Mouse (Mus musculus): ENCODE data around the gene Srpk2. TPM values are rescaled to one million over a fixed set of nuclear protein-coding genes. Genes with fewer than 3 reads are reported as not detected.
"Not testable (repeated sequence)": the region's sequence is repeated elsewhere in the genome, so short reads cannot be mapped to it uniquely, and the experiment has no call there.

Gene Srpk2
- polyA plus RNA-seq, 1 experiment, result 0.91 TPM

GRCm38 (mm10) chr5:23562278-23563060, 121.9 kb downstream of the Srpk2 start:
- Histone ChIP-seq H3K4me3 (ENCODE audit: low read depth, low read length) (no peak overlapping the region), H3K4me1 (ENCODE audit: control insufficient read depth, insufficient read depth, insufficient read length, low read length) (0 out of 2 replicates have a peak, but pooled peaks cover 2% of the 10 kb centered on the region), H3K36me3 (ENCODE audit: control insufficient read depth, insufficient read depth, low read length) (peaks cover 4% of the 10 kb centered on the region; the same call in 1 of the 2 replicates), H3K27me3 (ENCODE audit: control insufficient read depth, insufficient read depth, low read length) (no peaks in the 10 kb centered on the region), H3K27ac (ENCODE audit: insufficient read depth, low read depth, low read length) (no peak overlapping the region)
- 29% methylated on average over 4 of the region's 4 CpGs for WGBS
- no peak for TF ChIP-seq CTCF (IDR thresholded peaks at IDR 0.05; ENCODE audit: extremely low read depth, insufficient read length, insufficient replicate concordance, low read depth, low read length)
- no peak for TF ChIP-seq POLR2A (IDR thresholded peaks at IDR 0.05; ENCODE audit: low read depth, low read length)

DNA sequence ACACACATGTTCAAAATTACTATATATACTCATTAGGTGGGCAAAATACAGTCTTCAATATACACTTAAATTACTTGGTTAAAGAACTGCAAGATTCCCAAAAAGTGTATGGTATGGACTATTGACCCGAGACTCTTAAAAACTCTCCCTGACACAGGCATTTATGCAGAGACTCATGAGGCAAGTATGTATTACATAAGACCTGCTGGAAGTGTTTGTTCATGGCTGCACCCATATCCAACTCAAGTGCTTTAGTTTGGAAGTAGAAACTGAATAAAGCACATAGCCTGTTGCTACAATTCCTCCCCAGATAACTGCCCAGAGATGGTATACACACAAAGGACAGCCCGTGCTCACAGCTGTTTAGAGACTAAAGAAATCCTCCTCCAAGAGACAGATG, 123.2 kb downstream of the Srpk2 start:
- no peak overlapping the region for H3K27ac ChIP-seq (ENCODE audit: insufficient read depth, low read depth, low read length)
- TF ChIP-seq CTCF (IDR thresholded peaks at IDR 0.05; ENCODE audit: extremely low read depth, insufficient read length, insufficient replicate concordance, low read depth, low read length) (no peak), POLR2A (IDR thresholded peaks at IDR 0.05; ENCODE audit: low read depth, low read length) (no peak)
- peaks cover 4% of the 10 kb centered on the region; the same call in 1 of the 2 replicates for H3K36me3 ChIP-seq (ENCODE audit: control insufficient read depth, insufficient read depth, low read length)
- WGBS, result 89% methylated on average over 2 of the region's 2 CpGs
- no peak overlapping the region for H3K4me3 ChIP-seq (ENCODE audit: low read depth, low read length)
- 0 out of 2 replicates have a peak, but pooled peaks cover 2% of the 10 kb centered on the region for H3K4me1 ChIP-seq (ENCODE audit: control insufficient read depth, insufficient read depth, insufficient read length, low read length)
- H3K27me3 ChIP-seq (ENCODE audit: control insufficient read depth, insufficient read depth, low read length), result no peaks in the 10 kb centered on the region

DNA sequence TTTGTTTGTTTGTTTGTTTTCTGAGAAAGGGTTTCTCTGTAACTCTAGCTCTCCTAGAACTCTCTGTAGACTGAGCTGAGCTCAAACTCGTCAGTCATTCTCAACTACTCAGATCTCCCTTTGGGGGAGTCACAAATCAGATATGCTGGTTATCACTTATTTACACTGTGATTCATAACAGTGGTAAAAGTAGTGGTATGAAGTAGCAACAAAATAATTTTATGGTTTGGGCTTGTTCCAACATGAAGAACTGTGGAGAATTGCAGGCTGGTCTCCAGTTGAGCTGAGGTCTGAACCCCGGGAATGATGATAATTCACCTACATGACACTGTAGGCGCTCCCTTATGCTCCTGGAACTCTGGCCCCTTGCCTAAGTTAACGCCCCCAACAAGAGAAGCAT, 124.2 kb downstream of the Srpk2 start:
- WGBS, result 65% methylated on average over 4 of the region's 4 CpGs
- Histone ChIP-seq H3K4me1 (ENCODE audit: control insufficient read depth, insufficient read depth, insufficient read length, low read length) (0 out of 2 replicates have a peak, but pooled peaks cover 2% of the 10 kb centered on the region), H3K36me3 (ENCODE audit: control insufficient read depth, insufficient read depth, low read length) (peaks cover 4% of the 10 kb centered on the region), H3K4me3 (ENCODE audit: low read depth, low read length) (no peak overlapping the region), H3K27ac (ENCODE audit: insufficient read depth, low read depth, low read length) (no peak overlapping the region), H3K27me3 (ENCODE audit: control insufficient read depth, insufficient read depth, low read length) (no peaks in the 10 kb centered on the region)
- TF ChIP-seq POLR2A (IDR thresholded peaks at IDR 0.05; ENCODE audit: low read depth, low read length) (no peak), CTCF (IDR thresholded peaks at IDR 0.05; ENCODE audit: extremely low read depth, insufficient read length, insufficient replicate concordance, low read depth, low read length) (no peak)

GRCm38 (mm10) chr5:23556007-23556770, 128.2 kb downstream of the Srpk2 start:
- Histone ChIP-seq H3K4me1 (ENCODE audit: control insufficient read depth, insufficient read depth, insufficient read length, low read length) (no peaks in the 10 kb centered on the region), H3K4me3 (ENCODE audit: low read depth, low read length) (no peak overlapping the region), H3K36me3 (ENCODE audit: control insufficient read depth, insufficient read depth, low read length) (no peaks in the 10 kb centered on the region; the same call in 1 of the 2 replicates), H3K27ac (ENCODE audit: insufficient read depth, low read depth, low read length) (no peak overlapping the region), H3K27me3 (ENCODE audit: control insufficient read depth, insufficient read depth, low read length) (no peaks in the 10 kb centered on the region)
- 34% methylated on average over 7 of the region's 7 CpGs for WGBS
- TF ChIP-seq POLR2A (IDR thresholded peaks at IDR 0.05; ENCODE audit: low read depth, low read length) (no peak), CTCF (IDR thresholded peaks at IDR 0.05; ENCODE audit: extremely low read depth, insufficient read length, insufficient replicate concordance, low read depth, low read length) (no peak)

- H3K27me3 ChIP-seq (ENCODE audit: control insufficient read depth, insufficient read depth, low read length); H3K4me1 ChIP-seq (ENCODE audit: control insufficient read depth, insufficient read depth, insufficient read length, low read length); H3K27ac ChIP-seq (ENCODE audit: insufficient read depth, low read depth, low read length); H3K36me3 ChIP-seq (ENCODE audit: control insufficient read depth, insufficient read depth, low read length); H3K4me3 ChIP-seq (ENCODE audit: low read depth, low read length): not testable (repeated sequence)
- WGBS, result 72% methylated on average over 3 of the region's 3 CpGs
Measured at GRCm38 (mm10) chr5:23553338-23553737, 131.1 kb downstream of the Srpk2 start.

DNA sequence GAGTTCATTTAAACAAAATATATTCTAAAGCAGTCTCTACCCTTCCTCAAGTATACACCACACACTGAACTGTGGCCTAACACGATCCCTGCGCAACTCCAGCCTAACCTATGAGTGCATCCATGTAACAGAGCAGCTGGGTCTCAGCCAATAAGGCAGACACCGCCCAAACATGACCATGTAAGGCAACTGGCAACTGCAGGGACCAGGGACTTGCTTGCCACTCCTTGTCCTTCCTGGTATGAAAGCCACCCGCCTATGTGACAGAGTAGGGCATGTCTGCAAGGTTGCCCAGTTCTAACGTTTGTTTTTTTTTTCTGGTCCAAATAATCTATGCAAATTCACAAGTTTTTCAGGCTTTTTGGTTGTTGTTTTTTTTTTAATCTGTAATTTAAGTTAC, 132.7 kb downstream of the Srpk2 start:
- Histone ChIP-seq H3K36me3 (ENCODE audit: control insufficient read depth, insufficient read depth, low read length) (peaks cover 3% of the 10 kb centered on the region; the same call in 1 of the 2 replicates), H3K27ac (ENCODE audit: insufficient read depth, low read depth, low read length) (no peak overlapping the region), H3K4me3 (ENCODE audit: low read depth, low read length) (no peak overlapping the region), H3K27me3 (ENCODE audit: control insufficient read depth, insufficient read depth, low read length) (no peaks in the 10 kb centered on the region), H3K4me1 (ENCODE audit: control insufficient read depth, insufficient read depth, insufficient read length, low read length) (no peaks in the 10 kb centered on the region)
- 43% methylated on average over 5 of the region's 5 CpGs for WGBS
- TF ChIP-seq CTCF (IDR thresholded peaks at IDR 0.05; ENCODE audit: extremely low read depth, insufficient read length, insufficient replicate concordance, low read depth, low read length) (no peak), POLR2A (IDR thresholded peaks at IDR 0.05; ENCODE audit: low read depth, low read length) (no peak)

GRCm38 (mm10) chr5:23535692-23536091, 148.7 kb downstream of the Srpk2 start:
- Histone ChIP-seq H3K27me3 (ENCODE audit: control insufficient read depth, insufficient read depth, low read length) (no peaks in the 10 kb centered on the region), H3K36me3 (ENCODE audit: control insufficient read depth, insufficient read depth, low read length) (0 out of 2 replicates have a peak, but pooled peaks cover 3% of the 10 kb centered on the region), H3K4me1 (ENCODE audit: control insufficient read depth, insufficient read depth, insufficient read length, low read length) (no peaks in the 10 kb centered on the region), H3K27ac (ENCODE audit: insufficient read depth, low read depth, low read length) (no peak overlapping the region), H3K4me3 (ENCODE audit: low read depth, low read length) (no peak overlapping the region)
- 93% methylated on average over 7 of the region's 7 CpGs for WGBS
- TF ChIP-seq POLR2A (IDR thresholded peaks at IDR 0.05; ENCODE audit: low read depth, low read length), result no peak

Measured in small intestine, adult 2 months (tissue).